Mouse (Mus musculus) embryo, embryonic 9.5 days (tissue): ENCODE data around the gene Asb16.

Source experiments
- DNase-seq: peaks from one replicate; pipeline ENCODE4 v3.0.0-alpha.2; 2017; ENCODE audit errors: extremely low spot score

The Asb16 gene

GRCm38 (mm10) chr11:102287485-102287884 lies 18.9 kb downstream of the Asb16 start:
- DNase-seq, result no peak

GRCm38 (mm10) chr11:102288027-102288804 lies 19.7 kb downstream of the Asb16 start:
- DNase-seq, result no peak

- DNase-seq, result no peak
Measured at GRCm38 (mm10) chr11:102288913-102289312, 20.4 kb downstream of the Asb16 start.

GRCm38 (mm10) chr11:102289511-102290100 lies 21.1 kb downstream of the Asb16 start:
- DNase-seq, result no peak

GRCm38 (mm10) chr11:102290141-102290540 lies 21.6 kb downstream of the Asb16 start:
- DNase-seq, result no peak

GRCm38 (mm10) chr11:102291051-102291535 lies 22.6 kb downstream of the Asb16 start:
- no peak for DNase-seq

- DNase-seq, result no peak
Measured at GRCm38 (mm10) chr11:102293971-102294370, 25.4 kb downstream of the Asb16 start.

GRCm38 (mm10) chr11:102294416-102294815 lies 25.9 kb downstream of the Asb16 start:
- DNase-seq, result no peak

- DNase-seq, result no peak
Measured at GRCm38 (mm10) chr11:102294887-102295597, 26.5 kb downstream of the Asb16 start.

GRCm38 (mm10) chr11:102295598-102296471 lies 27.3 kb downstream of the Asb16 start:
- peak; percentile 88 for DNase-seq

- DNase-seq, result peak; percentile 99
Measured at GRCm38 (mm10) chr11:102296491-102297472, 28.2 kb downstream of the Asb16 start, which contains the start of gene Atxn7l3. Gene Atxn7l3 (minus strand): TSS chr11:102296631.

- no peak for DNase-seq
Measured at GRCm38 (mm10) chr11:102297577-102298556, 29.3 kb downstream of the Asb16 start.

GRCm38 (mm10) chr11:102299839-102300238 lies 31.3 kb downstream of the Asb16 start:
- DNase-seq, result peak; percentile 73

- no peak for DNase-seq
Measured at GRCm38 (mm10) chr11:102304141-102304540, 35.6 kb downstream of the Asb16 start.

GRCm38 (mm10) chr11:102305359-102305758 lies 36.8 kb downstream of the Asb16 start:
- no peak for DNase-seq

- DNase-seq, result no peak
Measured at GRCm38 (mm10) chr11:102308104-102308503, 39.6 kb downstream of the Asb16 start.

GRCm38 (mm10) chr11:102308979-102309378 lies 40.4 kb downstream of the Asb16 start:
- DNase-seq, result peak; percentile 98

- DNase-seq, result no peak
Measured at GRCm38 (mm10) chr11:102309821-102310617, 41.5 kb downstream of the Asb16 start.
